Mouse (Mus musculus) limb, embryonic 10.5 days (tissue): ENCODE data around the gene Zfp324. TPM values are rescaled to one million over a fixed set of nuclear protein-coding genes. Genes with fewer than 3 reads are reported as not detected.

Source experiments
- DNase-seq: peaks from one replicate; pipeline ENCODE4 v3.0.0-alpha.2; 2017; ENCODE audit warnings: low spot score
- H3K27ac ChIP-seq: fragments of 300-500 bp; sonication (generic); 2 replicates; pipeline ENCODE4 v1.5.1; 2016; ENCODE audit warnings: mild to moderate bottlenecking
- H3K27me3 ChIP-seq: fragments of 300-500 bp; sonication (generic); 2 replicates; pipeline ENCODE4 v1.6.1; 2016; ENCODE audit warnings: low read depth, mild to moderate bottlenecking; ENCODE audit not compliant: poor library complexity, severe bottlenecking
- H3K36me3 ChIP-seq: fragments of 300-500 bp; sonication (generic); 2 replicates; pipeline ENCODE4 v1.6.1; 2016; ENCODE audit warnings: mild to moderate bottlenecking, moderate library complexity
- H3K4me1 ChIP-seq: fragments of 300-500 bp; sonication (generic); 2 replicates; pipeline ENCODE4 v1.6.1; 2016
- H3K4me3 ChIP-seq: fragments of 300-500 bp; sonication (generic); 2 replicates; pipeline ENCODE4 v1.5.1; 2016; ENCODE audit warnings: mild to moderate bottlenecking, moderate library complexity
- H3K9me3 ChIP-seq: fragments of 300-500 bp; sonication (generic); replicated peaks from 2 replicates; pipeline ENCODE4 v1.6.1; 2016; ENCODE audit warnings: mild to moderate bottlenecking
- WGBS: fragments of 180-500 bp; shearing (Covaris S2); methylation state at CpG from one replicate; pipeline ENCODE4 v1.1.7; 2016; 5-methylcytosine and 5-hydroxymethylcytosine counted together
- polyA plus RNA-seq: library from polyadenylated mRNA; unstranded; fragments of >200 nt; fragmentation: Nextera tagmentation; extraction: Ambion mirVana; gene quantifications from 2 replicates; pipeline ENCODE4 v1.2.1, GENCODE M21; 2016

Zfp324 gene
- polyA plus RNA-seq, 1 experiment from 2014 or later: 12.0 TPM

DNA sequence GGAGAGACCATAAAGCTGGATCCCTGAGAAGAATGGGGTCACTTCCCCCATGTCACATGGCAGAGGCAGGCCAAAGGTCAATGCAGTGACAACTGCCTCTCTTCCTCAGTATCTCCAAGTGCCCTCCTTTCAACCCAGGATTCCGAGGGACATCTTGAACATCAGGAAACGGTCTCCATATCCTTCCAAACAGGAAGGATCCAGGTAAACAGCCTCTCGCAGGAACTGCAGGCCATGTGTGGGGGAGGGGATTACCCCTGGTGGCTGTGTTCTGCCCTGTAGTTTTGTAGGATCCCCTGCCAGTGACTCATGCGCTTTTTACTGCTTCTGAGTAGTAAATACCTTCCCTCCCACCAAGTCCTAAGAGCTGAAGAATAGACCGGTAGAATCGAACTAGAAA, 14.1 kb downstream of the Zfp324 start:
- 0 out of 2 replicates have a peak overlapping the region, but pooled peaks have one; percentile 14 for H3K27ac ChIP-seq
- H3K36me3 ChIP-seq: peaks cover 15% of the 10 kb centered on the region
- no peaks in the 10 kb centered on the region for H3K27me3 ChIP-seq
- no peaks in the 10 kb centered on the region for H3K9me3 ChIP-seq
- H3K4me3 ChIP-seq: no peak overlapping the region
- WGBS: 57% methylated on average over 6 of the region's 6 CpGs
- no peak for DNase-seq
- peaks cover 16% of the 10 kb centered on the region for H3K4me1 ChIP-seq

- no peak for DNase-seq
- Histone ChIP-seq H3K4me1 (peaks cover 16% of the 10 kb centered on the region), H3K9me3 (no peaks in the 10 kb centered on the region), H3K27ac (0 out of 2 replicates have a peak overlapping the region, but pooled peaks have one; percentile 14), H3K4me3 (no peak overlapping the region), H3K36me3 (peaks cover 15% of the 10 kb centered on the region), H3K27me3 (no peaks in the 10 kb centered on the region)
- WGBS: 88% methylated on average over 7 of the region's 7 CpGs
Observed at GRCm38 (mm10) chr7:12980291-12980690, 14.7 kb downstream of the Zfp324 start.

GRCm38 (mm10) chr7:12985724-12986123, 20.1 kb downstream of the Zfp324 start:
- Histone ChIP-seq H3K27ac (no peak overlapping the region), H3K4me3 (no peak overlapping the region), H3K36me3 (peaks cover 13% of the 10 kb centered on the region), H3K9me3 (no peaks in the 10 kb centered on the region), H3K4me1 (no peaks in the 10 kb centered on the region), H3K27me3 (no peaks in the 10 kb centered on the region)
- 89% methylated on average over 1 of the region's 1 CpGs for WGBS
- DNase-seq: no peak

GRCm38 (mm10) chr7:12986906-12987305, 21.3 kb downstream of the Zfp324 start:
- Histone ChIP-seq H3K27me3 (no peaks in the 10 kb centered on the region), H3K36me3 (peaks cover 9% of the 10 kb centered on the region), H3K9me3 (no peaks in the 10 kb centered on the region), H3K4me1 (no peaks in the 10 kb centered on the region), H3K4me3 (no peak overlapping the region), H3K27ac (no peak overlapping the region)
- 87% methylated on average over 8 of the region's 8 CpGs for WGBS
- no peak for DNase-seq

DNA sequence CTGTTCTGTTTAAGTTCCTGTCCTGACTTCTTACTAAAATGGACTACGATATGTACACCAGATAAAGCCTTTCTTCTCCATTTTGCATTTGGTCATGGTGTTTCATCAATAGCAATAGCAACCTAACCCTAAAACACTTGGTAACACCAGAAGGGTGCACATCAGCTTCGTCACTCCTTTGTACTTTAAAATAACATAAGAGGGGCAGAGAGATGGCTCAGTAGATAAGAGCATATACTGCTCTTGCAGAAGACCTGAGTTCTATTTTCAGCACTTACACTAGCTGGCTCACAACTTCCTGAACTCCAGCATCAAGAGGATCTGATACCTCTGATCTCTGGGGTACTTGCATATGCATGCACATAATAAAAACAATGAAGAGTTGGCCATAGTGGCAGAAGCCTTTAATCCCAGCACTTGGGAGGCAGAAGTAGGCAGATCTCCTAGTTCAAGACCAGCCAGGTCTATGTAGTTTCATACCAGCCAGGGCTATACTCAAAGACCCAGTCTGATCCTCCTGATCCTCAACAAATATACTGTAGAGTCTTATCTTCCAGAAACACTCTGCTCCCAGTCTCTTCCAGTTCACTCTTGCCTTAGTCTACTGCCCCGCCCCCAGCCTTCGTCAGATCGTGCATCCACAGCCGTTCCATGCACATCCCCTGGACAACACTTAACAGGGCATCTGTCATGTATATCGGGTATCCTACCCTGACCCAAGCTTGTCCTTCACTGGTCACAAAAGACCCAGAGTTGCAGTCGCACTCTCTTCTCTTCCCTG, 22.0 kb downstream of the Zfp324 start:
- Histone ChIP-seq H3K27me3 (no peaks in the 10 kb centered on the region), H3K4me1 (no peaks in the 10 kb centered on the region), H3K9me3 (no peaks in the 10 kb centered on the region), H3K36me3 (peaks cover 2% of the 10 kb centered on the region), H3K27ac (no peak overlapping the region), H3K4me3 (no peak overlapping the region)
- 90% methylated on average over 8 of the region's 8 CpGs for WGBS
- DNase-seq: no peak

DNA sequence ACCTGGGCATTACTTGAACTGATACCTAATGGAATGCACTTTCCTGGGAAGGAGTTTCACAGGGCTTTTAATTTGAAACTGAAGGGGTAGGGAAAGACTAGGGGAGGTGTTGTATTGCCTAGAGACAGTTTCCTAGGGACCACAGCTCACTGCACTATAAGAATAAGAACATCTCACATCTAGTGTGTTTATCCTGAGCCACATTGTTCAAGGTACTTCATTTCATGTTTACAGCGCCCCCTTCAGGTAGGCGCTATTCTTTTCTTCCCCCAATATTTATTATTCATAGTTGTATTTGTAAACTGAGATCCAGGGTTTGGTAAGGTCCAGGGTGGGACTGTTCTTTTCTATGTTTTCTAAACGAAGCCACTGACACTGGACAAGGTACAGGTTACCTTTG, 26.6 kb downstream of the Zfp324 start:
- no peak for DNase-seq
- Histone ChIP-seq H3K9me3 (no peaks in the 10 kb centered on the region), H3K4me3 (no peak overlapping the region), H3K4me1 (no peaks in the 10 kb centered on the region), H3K27me3 (no peaks in the 10 kb centered on the region), H3K36me3 (no peaks in the 10 kb centered on the region), H3K27ac (no peak overlapping the region)
- 5% methylated on average over 3 of the region's 3 CpGs for WGBS

DNA sequence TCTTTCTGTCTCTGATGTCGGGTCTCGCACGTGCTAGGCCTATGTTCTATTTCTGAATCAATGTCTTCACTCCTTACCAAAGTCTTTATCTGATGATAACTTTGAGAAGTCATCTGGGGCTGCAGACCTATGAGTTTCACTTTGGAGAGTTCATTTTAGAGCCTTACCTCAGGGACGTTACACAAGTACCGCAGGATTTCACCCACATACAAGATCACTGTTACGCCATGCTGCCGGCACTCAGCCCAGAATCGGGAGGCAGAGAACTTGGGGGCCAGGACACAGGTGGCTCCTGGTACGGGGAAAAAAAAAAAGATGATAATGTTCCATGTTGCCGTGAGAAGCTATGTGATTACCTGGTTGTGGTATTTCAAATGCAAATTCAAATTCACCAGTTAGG, 27.5 kb downstream of the Zfp324 start:
- DNase-seq: no peak
- Histone ChIP-seq H3K27me3 (no peaks in the 10 kb centered on the region), H3K27ac (no peak overlapping the region), H3K36me3 (no peaks in the 10 kb centered on the region), H3K4me1 (no peaks in the 10 kb centered on the region), H3K9me3 (no peaks in the 10 kb centered on the region), H3K4me3 (no peak overlapping the region)
- WGBS: 89% methylated on average over 10 of the region's 10 CpGs

- no peak for DNase-seq
- no peaks in the 10 kb centered on the region for H3K9me3 ChIP-seq
- no peak overlapping the region for H3K4me3 ChIP-seq
- no peak overlapping the region for H3K27ac ChIP-seq
- no peaks in the 10 kb centered on the region for H3K4me1 ChIP-seq
- no peaks in the 10 kb centered on the region for H3K36me3 ChIP-seq
- no peaks in the 10 kb centered on the region for H3K27me3 ChIP-seq
Observed at GRCm38 (mm10) chr7:12995862-12996261, 30.2 kb downstream of the Zfp324 start.

DNA sequence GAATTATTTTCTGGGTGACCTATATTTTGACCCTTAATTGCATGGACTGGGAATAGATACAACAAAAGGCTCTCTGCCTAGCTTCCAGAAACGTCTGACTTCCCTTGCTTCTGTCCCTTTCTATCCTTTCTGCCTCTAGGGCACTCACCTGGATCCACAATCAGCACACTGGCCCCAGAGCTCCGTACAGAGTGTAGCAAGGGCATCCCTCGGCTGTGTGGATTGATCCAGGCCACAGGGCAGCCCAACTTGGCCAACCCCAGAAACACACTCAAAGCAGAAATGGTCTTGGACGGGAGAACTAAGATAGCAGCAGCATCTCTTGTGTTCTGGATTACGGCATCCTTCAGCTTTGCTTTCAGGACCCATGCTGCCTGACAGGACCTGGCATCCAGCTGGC, 31.6 kb downstream of the Zfp324 start:
- no peak for DNase-seq
- no peak overlapping the region for H3K27ac ChIP-seq
- H3K27me3 ChIP-seq: no peaks in the 10 kb centered on the region
- WGBS: 76% methylated on average over 5 of the region's 5 CpGs
- no peaks in the 10 kb centered on the region for H3K36me3 ChIP-seq
- no peaks in the 10 kb centered on the region for H3K4me1 ChIP-seq
- H3K9me3 ChIP-seq: no peaks in the 10 kb centered on the region
- no peak overlapping the region for H3K4me3 ChIP-seq

- Histone ChIP-seq H3K36me3 (no peaks in the 10 kb centered on the region), H3K27ac (no peak within 1 kb of the TSS), H3K9me3 (no peaks in the 10 kb centered on the region), H3K27me3 (no peaks in the 10 kb centered on the region), H3K4me3 (no peak within 1 kb of the TSS), H3K4me1 (no peaks in the 10 kb centered on the region)
- WGBS: 79% methylated on average over 5 of the region's 5 CpGs
- no peak for DNase-seq
Observed at GRCm38 (mm10) chr7:12998053-12998452, 32.4 kb downstream of the Zfp324 start, which contains the start of gene Slc27a5. Gene Slc27a5, minus strand, starts transcription at chr7:12998192.

- no peaks in the 10 kb centered on the region for H3K36me3 ChIP-seq
- H3K4me3 ChIP-seq: no peak within 1 kb of the TSS
- H3K27ac ChIP-seq: no peak within 1 kb of the TSS
- H3K27me3 ChIP-seq: no peaks in the 10 kb centered on the region
- 81% methylated on average over 3 of the region's 3 CpGs for WGBS
- H3K9me3 ChIP-seq: no peaks in the 10 kb centered on the region
- H3K4me1 ChIP-seq: no peaks in the 10 kb centered on the region
- DNase-seq: no peak
Observed at GRCm38 (mm10) chr7:12998851-12999250, 33.2 kb downstream of the Zfp324 start, which contains the start of gene Trim28. Gene Trim28, plus strand, starts transcription at chr7:12999114.

GRCm38 (mm10) chr7:13001584-13001983, 35.9 kb downstream of the Zfp324 start:
- no peak overlapping the region for H3K27ac ChIP-seq
- 78% methylated on average over 1 of the region's 1 CpGs for WGBS
- H3K36me3 ChIP-seq: peaks cover 23% of the 10 kb centered on the region
- H3K9me3 ChIP-seq: no peaks in the 10 kb centered on the region
- no peak overlapping the region for H3K4me3 ChIP-seq
- 0 out of 2 replicates have a peak, but pooled peaks cover 2% of the 10 kb centered on the region for H3K4me1 ChIP-seq
- DNase-seq: no peak
- peaks cover 6% of the 10 kb centered on the region; the same call in 1 of the 2 replicates for H3K27me3 ChIP-seq

- Histone ChIP-seq H3K4me3 (no peak overlapping the region), H3K27me3 (peaks cover 24% of the 10 kb centered on the region), H3K4me1 (peaks cover 19% of the 10 kb centered on the region), H3K36me3 (peaks cover 40% of the 10 kb centered on the region), H3K27ac (no peak overlapping the region), H3K9me3 (no peaks in the 10 kb centered on the region)
- no peak for DNase-seq
- WGBS: 80% methylated on average over 5 of the region's 5 CpGs
Observed at GRCm38 (mm10) chr7:13003380-13003779, 37.7 kb downstream of the Zfp324 start.
